Mouse (Mus musculus): ENCODE data around the gene Lmbr1.
"Not testable (repeated sequence)": the region's sequence is repeated elsewhere in the genome, so short reads cannot be mapped to it uniquely, and the experiment has no call there.

Gene Lmbr1

GRCm38 (mm10) chr5:29378298-29379036 is at the start of gene Lmbr1:
Lmbr1 (minus strand) TSS chr5:29378390.
- in situ Hi-C loops (cut with MboI), result no loop called here

GRCm38 (mm10) chr5:29423330-29423729 is 45.1 kb upstream of the Lmbr1 start:
- in situ Hi-C loops (cut with MboI), result not testable (repeated sequence)

- in situ Hi-C loops (cut with MboI), result no loop called here
Measured at GRCm38 (mm10) chr5:29413041-29413440, 34.9 kb upstream of the Lmbr1 start.

- in situ Hi-C loops (cut with MboI), result no loop called here
Measured at GRCm38 (mm10) chr5:29410854-29411253, 32.7 kb upstream of the Lmbr1 start.

GRCm38 (mm10) chr5:29398427-29398826 is 20.2 kb upstream of the Lmbr1 start:
- in situ Hi-C loops (cut with MboI), result no loop called here

GRCm38 (mm10) chr5:29388944-29389765 is 11.0 kb upstream of the Lmbr1 start:
- in situ Hi-C loops (cut with MboI), result no loop called here

- in situ Hi-C loops (cut with MboI), result no loop called here
Measured at GRCm38 (mm10) chr5:29388181-29388943, 10.2 kb upstream of the Lmbr1 start.

GRCm38 (mm10) chr5:29387591-29387990 is 9.4 kb upstream of the Lmbr1 start:
- in situ Hi-C loops (cut with MboI), result no loop called here

GRCm38 (mm10) chr5:29382776-29383175 is 4.6 kb upstream of the Lmbr1 start:
- in situ Hi-C loops (cut with MboI), result no loop called here

- in situ Hi-C loops (cut with MboI), result no loop called here
Measured at GRCm38 (mm10) chr5:29380091-29380490, 1.9 kb upstream of the Lmbr1 start.

- in situ Hi-C loops (cut with MboI), result no loop called here
Measured at GRCm38 (mm10) chr5:29377590-29378297, 446 bp downstream of the Lmbr1 start.

GRCm38 (mm10) chr5:29363511-29363910 is 14.7 kb downstream of the Lmbr1 start:
- in situ Hi-C loops (cut with MboI), result no loop called here

- in situ Hi-C loops (cut with MboI), result no loop called here
Measured at GRCm38 (mm10) chr5:29335836-29336235, 42.4 kb downstream of the Lmbr1 start.

GRCm38 (mm10) chr5:29322503-29322902 is 55.7 kb downstream of the Lmbr1 start:
- in situ Hi-C loops (cut with MboI), result no loop called here

- in situ Hi-C loops (cut with MboI), result no loop called here
Measured at GRCm38 (mm10) chr5:29309191-29309590, 69.0 kb downstream of the Lmbr1 start.

GRCm38 (mm10) chr5:29293194-29293593 is 85.0 kb downstream of the Lmbr1 start:
- in situ Hi-C loops (cut with MboI), result loop anchor here (25.0 kb wide), 1 partner anchor 831 kb away; the partner anchor contains the start of gene Shh

GRCm38 (mm10) chr5:29290110-29290509 is 88.1 kb downstream of the Lmbr1 start:
- in situ Hi-C loops (cut with MboI), result loop anchor here (25.0 kb wide), 1 partner anchor 828 kb away; the partner anchor contains the start of gene Shh

GRCm38 (mm10) chr5:29289703-29290102 is 88.5 kb downstream of the Lmbr1 start:
- in situ Hi-C loops (cut with MboI), result loop anchor here (25.0 kb wide), 1 partner anchor 827 kb away; the partner anchor contains the start of gene Shh

GRCm38 (mm10) chr5:29281081-29281480 is 97.1 kb downstream of the Lmbr1 start:
- in situ Hi-C loops (cut with MboI), result loop anchor here (25.0 kb wide), 1 partner anchor 819 kb away; the partner anchor contains the start of gene Shh

GRCm38 (mm10) chr5:29274746-29275145 is 103.4 kb downstream of the Lmbr1 start:
- in situ Hi-C loops (cut with MboI), result loop anchor here (25.0 kb wide), 1 partner anchor 812 kb away; the partner anchor contains the start of gene Shh

GRCm38 (mm10) chr5:29273426-29273825 is 104.8 kb downstream of the Lmbr1 start:
- in situ Hi-C loops (cut with MboI), result no loop called here

Measured in mature B cell (primary cell).